Mouse (Mus musculus): ENCODE data around the gene Gramd4.

GRCm38 (mm10) chr15:86064850-86065229 lies 7.3 kb downstream of the Gramd4 start:
- TF ChIP-seq CTCF (IDR thresholded peaks at IDR 0.05; ENCODE audit: low read depth, low read length) (no peak), GATA2 (IDR thresholded peaks at IDR 0.05; ENCODE audit: borderline replicate concordance, low read depth, low read length) (no peak)

Data from G1E (cell line).